Mouse (Mus musculus) mouse embryonic stem cell (cell line): ENCODE data around the gene Pan2.
"Not testable (repeated sequence)": the region's sequence is repeated elsewhere in the genome, so short reads cannot be mapped to it uniquely, and the experiment has no call there.

Experiments
- in situ Hi-C, 2 experiments: fragments of 300-500 bp; cut with MboI; formaldehyde crosslinking; loops; 1 replicate in 1 of 2; 3 replicates in 1 of 2; pipeline ENCODE4 v1.14.3; 2019 to 2020; ENCODE audit warnings: low sequenced_read_pairs in 2 of 2, low pct_unique_long_range_greater_than_20kb in 1 of 2, mixed read lengths in 1 of 2; ENCODE audit not compliant: unreplicated experiment in 1 of 2

Gene Pan2

GRCm38 (mm10) chr10:128280943-128281342 lies 22.2 kb upstream of the Pan2 start:
- in situ Hi-C loops, result no loop called here

- in situ Hi-C loops, result no loop called here
These were observed 21.5 kb upstream of the Pan2 start for GRCm38 (mm10) chr10:128281682-128282081.

GRCm38 (mm10) chr10:128282886-128283450 lies 20.2 kb upstream of the Pan2 start:
- in situ Hi-C loops, result no loop called here

- in situ Hi-C loops, result no loop called here
These were observed 19.2 kb upstream of the Pan2 start for GRCm38 (mm10) chr10:128283604-128284579.

- in situ Hi-C loops, result not testable (repeated sequence)
These were observed 12.5 kb upstream of the Pan2 start for GRCm38 (mm10) chr10:128290594-128290993.

- in situ Hi-C loops, result no loop called here
These were observed 6.6 kb upstream of the Pan2 start for GRCm38 (mm10) chr10:128296370-128297090.

GRCm38 (mm10) chr10:128297221-128297620 lies 5.9 kb upstream of the Pan2 start:
- in situ Hi-C loops, result no loop called here

GRCm38 (mm10) chr10:128297622-128298021 lies 5.5 kb upstream of the Pan2 start:
- in situ Hi-C loops, result no loop called here

- in situ Hi-C loops, result no loop called here
These were observed 4.9 kb upstream of the Pan2 start for GRCm38 (mm10) chr10:128298243-128298642.

- in situ Hi-C loops, result no loop called here
These were observed 4.4 kb upstream of the Pan2 start, which contains the start of gene Il23a for GRCm38 (mm10) chr10:128298702-128299171. TSS of gene Il23a (minus strand) at chr10:128298752.

- in situ Hi-C loops, result no loop called here
These were observed 778 bp upstream of the Pan2 start for GRCm38 (mm10) chr10:128302357-128302756.

- in situ Hi-C loops, result no loop called here
These were observed 380 bp upstream of the Pan2 start for GRCm38 (mm10) chr10:128302785-128303125.

- in situ Hi-C loops, result no loop called here
These were observed 6.5 kb downstream of the Pan2 start for GRCm38 (mm10) chr10:128309654-128310053.

- in situ Hi-C loops, result no loop called here
These were observed 7.0 kb downstream of the Pan2 start for GRCm38 (mm10) chr10:128310177-128310576.

- in situ Hi-C loops, result no loop called here
These were observed 7.8 kb downstream of the Pan2 start for GRCm38 (mm10) chr10:128310902-128311301.

- in situ Hi-C loops, result no loop called here
These were observed 12.4 kb downstream of the Pan2 start for GRCm38 (mm10) chr10:128315578-128315977.

- in situ Hi-C loops, result no loop called here
These were observed 18.5 kb downstream of the Pan2 start for GRCm38 (mm10) chr10:128321641-128322040.

GRCm38 (mm10) chr10:128322141-128323108 lies 19.3 kb downstream of the Pan2 start, which contains the start of gene Cnpy2:
TSS of gene Cnpy2 (plus strand) at chr10:128322459.
- in situ Hi-C loops, result no loop called here
